Mouse (Mus musculus) G1E (cell line): ENCODE measurements around the gene Sec63.

ENCODE experiments used
- CTCF ChIP-seq: IDR thresholded peaks from 2 replicates; pipeline ENCODE4 v1.5.1; 2012; ENCODE audit warnings: low read depth, low read length, inconsistent platforms, mixed read lengths
- GATA2 ChIP-seq: IDR thresholded peaks from 2 replicates; pipeline ENCODE4 v1.6.1; 2012; ENCODE audit warnings: low read depth, low read length, inconsistent platforms, borderline replicate concordance
- TAL1 ChIP-seq: conservative IDR thresholded peaks from 2 replicates; pipeline ENCODE4 v1.6.1; 2012; ENCODE audit warnings: low read depth, low read length, inconsistent platforms, mixed read lengths

DNA sequence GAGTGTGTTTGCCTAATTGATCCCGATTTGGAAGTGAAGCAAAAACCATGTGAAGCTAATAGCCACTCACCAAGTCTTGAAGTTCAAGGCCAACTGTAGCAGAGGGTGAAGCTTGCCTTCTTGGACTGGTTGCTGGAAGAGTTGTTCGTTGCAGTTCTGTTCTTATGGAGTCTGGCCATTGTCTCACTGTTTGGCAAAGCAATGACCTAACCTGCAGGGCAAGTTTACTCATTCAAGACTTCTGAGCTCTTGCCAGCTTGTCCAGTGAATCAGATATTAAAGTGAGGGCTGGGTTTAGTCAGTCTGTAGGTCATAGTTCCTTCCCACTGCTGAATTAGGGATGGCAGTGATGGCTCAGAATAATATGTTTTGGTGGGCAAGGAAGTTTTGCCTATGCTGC is 7.0 kb upstream of the Sec63 start:
- no peak for TF ChIP-seq TAL1
- no peak for TF ChIP-seq CTCF
- no peak for TF ChIP-seq GATA2
